Mouse (Mus musculus) E14TG2a.4 (cell line): ENCODE results near the gene Coq6.

Experiments
- CTCF ChIP-seq: conservative IDR thresholded peaks from 2 replicates; pipeline ENCODE4 v1.5.1; 2014; ENCODE audit warnings: low read length
- POU5F1 ChIP-seq: IDR thresholded peaks from 2 replicates; pipeline ENCODE4 v1.6.1; 2014; ENCODE audit warnings: low read length, borderline replicate concordance

GRCm38 (mm10) chr12:84371647-84372046 is 10.2 kb downstream of the Coq6 start:
- TF ChIP-seq CTCF (no peak), POU5F1 (no peak)
